Mouse (Mus musculus) fat pad, adult 2 months (tissue): ENCODE data around the gene Tmed9.
A peak's percentile ranks its signal among the peaks of the same experiment; 100 is the strongest.
"Not testable (repeated sequence)": the region's sequence is repeated elsewhere in the genome, so short reads cannot be mapped to it uniquely, and the experiment has no call there.

Source experiments
- DNase-seq: peaks from one replicate; pipeline ENCODE4 v3.0.0-alpha.2; 2011; ENCODE audit warnings: low read depth, low spot score; ENCODE audit errors: extremely low read depth

The Tmed9 gene

GRCm38 (mm10) chr13:55606899-55607623 is 33.5 kb downstream of the Tmed9 start:
- no peak for DNase-seq

DNA sequence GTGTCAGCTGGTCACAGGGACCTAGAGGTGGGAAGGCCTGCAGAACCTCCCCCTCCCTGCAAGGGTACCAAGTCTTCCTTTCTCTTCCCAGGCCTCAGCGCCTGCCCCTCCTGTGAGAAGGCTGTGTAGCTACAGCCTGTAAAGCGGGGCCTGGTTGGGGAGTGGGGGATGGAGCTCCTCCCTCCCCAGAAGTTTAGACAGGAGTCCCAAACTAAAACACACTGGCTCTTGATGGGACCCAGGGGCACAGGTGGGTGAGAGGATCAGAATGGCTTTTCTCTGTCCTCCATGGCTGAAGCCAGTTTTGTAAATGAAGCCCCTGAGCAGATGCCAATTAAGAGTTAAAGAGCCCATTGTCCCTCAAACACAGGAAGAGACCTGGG is 34.1 kb downstream of the Tmed9 start:
- DNase-seq: no peak

- no peak for DNase-seq
Observed at GRCm38 (mm10) chr13:55611996-55612395, 38.5 kb downstream of the Tmed9 start.

DNA sequence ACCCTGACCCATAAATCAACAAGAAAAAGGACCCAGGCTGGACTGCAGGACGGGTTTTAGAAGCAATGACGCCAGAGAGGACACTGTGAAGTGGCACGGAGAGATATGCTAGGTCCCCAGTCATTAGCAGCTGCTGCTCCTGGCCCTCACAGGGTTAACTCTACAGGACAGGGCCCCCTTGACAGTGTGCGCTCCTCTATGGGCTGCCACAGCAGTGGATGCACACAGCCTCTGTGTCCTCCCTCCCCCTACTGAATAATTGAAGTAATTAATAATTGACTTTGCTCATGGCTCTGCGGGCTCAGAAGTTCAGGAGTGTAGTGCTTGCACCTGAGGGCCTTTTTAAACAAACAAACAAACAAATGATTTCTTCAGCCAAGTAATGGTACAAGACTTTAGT is 39.9 kb downstream of the Tmed9 start:
- DNase-seq: no peak

DNA sequence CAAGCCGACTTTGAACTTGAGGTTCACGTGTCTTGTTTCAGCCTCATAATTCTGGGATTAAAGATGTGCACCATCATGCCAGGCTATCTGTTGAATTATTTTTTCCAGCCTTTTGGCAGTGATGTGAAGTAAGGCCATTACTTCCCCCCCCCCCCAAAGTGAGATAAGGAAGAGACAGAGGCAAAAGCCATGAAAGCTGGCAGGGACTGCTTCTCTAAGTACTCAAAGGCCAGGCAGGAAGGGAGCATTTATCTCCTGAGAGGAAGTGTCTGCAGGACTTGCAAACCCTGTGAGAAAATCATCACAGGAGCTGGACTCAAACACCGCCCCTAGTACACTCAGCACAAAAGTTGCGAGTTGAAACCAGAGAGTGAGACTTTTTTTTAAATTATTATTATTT is 45.8 kb downstream of the Tmed9 start:
- DNase-seq: no peak

DNA sequence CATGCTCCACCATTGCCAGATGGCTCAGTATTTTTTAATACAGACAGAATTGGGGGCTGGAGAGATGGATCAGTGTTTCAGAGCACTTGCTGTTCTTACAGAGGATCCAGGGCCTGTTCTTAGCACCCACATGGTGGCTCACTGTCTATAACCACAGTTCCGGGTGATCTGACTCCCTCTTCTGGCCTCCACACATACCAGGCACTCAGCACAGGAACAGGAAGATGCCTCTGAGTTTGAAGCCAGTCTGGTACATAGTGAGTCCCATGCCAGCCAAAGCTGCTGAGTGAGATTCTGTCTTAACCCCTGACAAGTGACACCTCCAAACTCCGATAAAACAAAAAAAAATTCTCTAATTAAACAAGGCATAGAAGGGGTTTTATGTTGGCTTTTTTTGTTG is 46.7 kb downstream of the Tmed9 start:
- DNase-seq: no peak

GRCm38 (mm10) chr13:55622156-55622648 is 48.7 kb downstream of the Tmed9 start:
- not testable (repeated sequence) for DNase-seq

GRCm38 (mm10) chr13:55622649-55623541 is 49.4 kb downstream of the Tmed9 start, which contains the start of gene Caml:
Caml (plus strand) TSS chr13:55623005.
- peak; percentile 51 for DNase-seq

DNA sequence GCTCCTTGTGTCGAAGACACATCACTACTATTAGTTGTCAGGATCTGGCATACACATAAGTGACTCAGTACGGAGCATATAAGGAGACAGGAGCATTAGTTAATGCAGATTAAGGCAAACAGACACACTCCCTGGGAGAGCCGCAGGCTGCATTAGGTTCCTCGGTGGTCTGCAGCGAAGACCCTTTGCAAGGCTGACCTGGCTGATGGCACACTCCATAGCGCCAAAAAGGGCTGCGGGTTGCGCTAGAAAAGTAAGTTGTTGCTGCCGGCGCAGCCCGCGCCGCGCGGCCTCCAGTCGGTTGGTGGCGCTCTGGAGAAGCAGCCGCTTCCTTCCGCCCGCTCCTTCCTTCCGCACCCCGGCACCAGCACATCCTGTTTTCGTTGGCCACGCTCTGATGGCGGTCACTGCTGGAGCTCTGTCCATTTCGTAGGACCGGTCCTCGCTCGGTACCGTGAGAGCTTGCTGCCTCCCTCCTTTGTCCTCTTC is 61.2 kb downstream of the Tmed9 start, which contains the start of gene Ddx46:
Gene Ddx46, plus strand, starts transcription at position 389 of the 489 bp plus-strand sequence.
- peak; percentile 23 for DNase-seq

DNA sequence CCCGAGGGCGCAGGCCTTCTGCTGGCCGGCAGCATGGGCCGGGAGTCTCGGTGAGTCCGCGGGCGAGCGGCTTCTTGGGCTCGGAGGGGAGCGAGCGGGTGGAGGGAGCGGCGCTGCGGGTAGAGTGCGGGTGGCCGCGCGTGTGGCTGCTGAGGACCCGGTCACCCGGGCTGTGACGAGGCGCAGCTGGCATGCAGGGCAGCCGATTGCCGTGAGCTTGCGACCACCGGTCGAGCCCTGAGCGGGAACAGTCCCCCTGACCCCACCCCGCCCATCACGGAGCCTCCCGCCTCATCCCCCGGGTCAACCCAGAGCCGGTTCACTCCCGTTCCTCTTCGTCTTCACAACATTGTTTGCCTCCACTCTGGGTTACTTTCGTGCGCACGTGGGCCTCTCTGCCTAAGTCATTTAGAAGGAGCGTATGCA is 61.6 kb downstream of the Tmed9 start:
- no peak for DNase-seq

DNA sequence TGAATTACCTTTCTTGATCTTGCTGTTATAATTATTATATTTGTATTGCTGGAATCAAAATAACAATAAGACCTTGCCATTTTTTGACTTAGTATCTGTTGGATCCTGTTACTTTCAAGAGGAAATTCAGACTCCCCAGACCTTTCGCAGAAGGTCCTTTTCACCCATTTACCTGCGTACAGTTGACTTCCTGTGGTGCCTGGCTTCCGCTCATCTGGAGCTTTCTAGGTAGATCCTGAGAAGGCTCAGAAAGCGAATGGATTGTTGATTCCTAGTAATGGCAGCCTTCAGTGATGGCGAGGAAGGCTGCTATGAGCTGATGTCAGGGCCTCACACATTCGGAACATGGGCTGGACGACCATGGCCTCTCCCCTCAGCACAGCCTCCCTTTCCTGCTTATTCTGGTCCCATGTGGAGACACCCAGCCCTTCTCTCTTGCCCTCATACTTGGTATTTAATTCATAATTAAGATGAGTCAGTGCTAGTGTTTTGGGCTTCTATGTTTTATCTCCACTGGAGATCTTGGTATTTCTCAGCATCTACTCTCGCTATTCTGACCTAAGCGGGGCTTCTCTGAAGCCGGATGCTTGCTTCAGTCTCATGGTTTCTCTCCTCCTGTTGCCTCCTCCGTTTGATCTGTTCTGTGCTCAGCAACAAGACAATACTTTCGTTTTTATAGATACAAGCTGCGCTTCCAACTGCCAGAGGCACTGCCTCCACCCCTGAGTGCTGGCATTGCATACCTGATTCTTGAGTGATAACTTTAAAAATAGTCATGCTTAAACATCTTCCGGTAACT is 62.9 kb downstream of the Tmed9 start:
- DNase-seq: no peak

DNA sequence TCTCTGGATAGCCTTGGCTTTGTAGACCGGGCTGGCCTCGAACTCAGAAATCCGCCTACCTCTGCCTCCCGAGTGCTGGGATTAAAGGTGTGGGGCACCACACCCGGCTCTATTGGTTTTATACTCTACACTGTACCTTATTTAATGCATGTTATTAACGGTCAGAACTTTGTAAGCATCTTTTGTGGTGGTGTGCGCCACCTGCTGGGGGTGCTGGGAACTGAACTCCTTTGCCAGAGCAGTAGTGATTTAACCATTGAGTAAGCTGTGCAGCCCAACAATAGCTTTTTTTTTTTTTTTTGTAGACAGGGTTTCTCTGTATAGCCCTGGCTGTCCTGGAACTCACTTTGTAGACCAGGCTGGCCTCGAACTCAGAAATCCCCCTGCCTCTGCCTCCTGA is 66.9 kb downstream of the Tmed9 start:
- not testable (repeated sequence) for DNase-seq

DNA sequence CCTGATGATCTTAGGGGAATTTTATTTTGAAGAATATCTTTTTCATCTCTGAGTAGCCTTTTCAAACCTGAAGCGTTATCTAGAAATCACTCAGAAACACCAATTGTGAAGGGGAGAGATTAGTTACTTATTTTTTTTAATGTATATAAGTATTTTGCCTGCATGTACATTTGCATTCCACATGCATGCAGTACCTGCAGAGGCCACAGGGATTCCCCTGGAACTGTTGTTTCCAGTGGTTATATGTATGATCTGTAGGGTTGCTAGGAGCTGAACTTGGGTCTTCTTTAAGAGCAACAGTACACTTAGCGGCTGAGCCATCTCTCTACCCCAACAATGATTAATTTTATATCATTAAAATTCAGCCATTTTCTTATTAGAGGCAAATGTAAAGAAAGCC is 71.0 kb downstream of the Tmed9 start:
- DNase-seq: no peak
